ENCODE assay signal across 17 mouse cellular contexts in the genomic region with DNA sequence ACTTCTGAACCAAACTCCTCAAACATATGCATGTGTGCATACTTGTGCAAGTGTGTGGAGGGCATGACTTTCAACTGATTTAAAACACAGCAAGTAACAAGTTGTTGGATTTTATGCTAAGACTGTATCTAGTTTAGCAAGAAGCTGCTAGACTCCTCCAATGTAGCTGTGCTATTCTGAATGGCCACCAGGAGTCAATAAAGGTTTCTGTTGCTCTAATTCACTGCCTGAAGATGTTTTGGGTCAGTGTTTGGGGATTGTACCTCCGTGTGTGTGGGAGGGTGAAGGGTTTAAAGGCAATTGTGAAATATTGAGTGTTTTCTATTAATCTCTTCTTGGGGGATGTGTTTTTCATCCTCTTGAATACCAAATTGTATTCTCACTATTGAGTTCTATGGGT. TPM values are rescaled to one million over a fixed set of nuclear protein-coding genes. Genes with fewer than 3 reads are reported as not detected.
DNase-seq lines count a peak whose midpoint lies in the region; ATAC-seq and TF ChIP-seq lines count a peak whose summit lies in the region.
"Had no signal": no experiment of that assay in that cellular context is flagged by ENCODE, and none has a peak within 500 bp of the region (broad histone marks: within the 10 kb centered on the region; RNA-seq: fewer than 3 reads in every experiment).

No protein-coding gene starts in this region.

- H3K9ac ChIP-seq in kidney, postnatal 0 days (ENCODE audit: low read depth, low read length): no peak overlapping the region
- H3K9ac ChIP-seq in hindbrain, embryonic 16.5 days (ENCODE audit: low read depth, low read length): no peak overlapping the region
- H3K9ac ChIP-seq: hindbrain, embryonic 15.5 days; lung, embryonic 15.5 days; neural tube, embryonic 12.5 days had no signal

- 25% methylated on average over 1 of the region's 1 CpGs for WGBS in kidney, postnatal 0 days
- WGBS in kidney, adult 2 months: 28% methylated on average over 1 of the region's 1 CpGs
- WGBS in spleen, adult 2 months: 26% methylated on average over 1 of the region's 1 CpGs
- WGBS in hindbrain, embryonic 16.5 days: 48% methylated on average over 1 of the region's 1 CpGs

- no peak overlapping the region for H3K4me2 ChIP-seq in kidney, postnatal 0 days (ENCODE audit: low read length)
- H3K4me2 ChIP-seq in hindbrain, embryonic 16.5 days (ENCODE audit: low read length): no peak overlapping the region
- H3K4me2 ChIP-seq: hindbrain, embryonic 15.5 days; lung, embryonic 15.5 days; neural tube, embryonic 12.5 days had no signal

- no peaks in the 10 kb centered on the region for H3K36me3 ChIP-seq in kidney, postnatal 0 days (ENCODE audit: insufficient read depth, low read length)
- no peaks in the 10 kb centered on the region for H3K36me3 ChIP-seq in kidney, adult 2 months (ENCODE audit: control insufficient read depth, insufficient read depth, low read length)
- H3K36me3 ChIP-seq in spleen, adult 2 months (ENCODE audit: control insufficient read depth, insufficient read depth, low read length): no peaks in the 10 kb centered on the region
- no peaks in the 10 kb centered on the region for H3K36me3 ChIP-seq in hindbrain, embryonic 16.5 days (ENCODE audit: control insufficient read depth, insufficient read depth, low read length)
- H3K36me3 ChIP-seq: embryonic facial prominence, embryonic 10.5 days; hindbrain, embryonic 15.5 days; lung, embryonic 15.5 days; neural tube, embryonic 12.5 days had no signal

- no peaks in the 10 kb centered on the region for H3K27me3 ChIP-seq in kidney, postnatal 0 days (ENCODE audit: insufficient read depth, low read length)
- no peaks in the 10 kb centered on the region for H3K27me3 ChIP-seq in kidney, adult 2 months (replicated peaks; ENCODE audit: control insufficient read depth, insufficient read depth, low read length)
- no peaks in the 10 kb centered on the region for H3K27me3 ChIP-seq in spleen, adult 2 months (ENCODE audit: control insufficient read depth, insufficient read depth, low read length)
- H3K27me3 ChIP-seq in hindbrain, embryonic 16.5 days (replicated peaks; ENCODE audit: control insufficient read depth, insufficient read depth, low read length): no peaks in the 10 kb centered on the region
- H3K27me3 ChIP-seq: hindbrain, embryonic 15.5 days; lung, embryonic 15.5 days; neural tube, embryonic 12.5 days had no signal

- no peak for DNase-seq in kidney, postnatal 0 days (ENCODE audit: low spot score)
- no peak for DNase-seq in kidney, adult 2 months
- no peak for DNase-seq in spleen, adult 2 months (ENCODE audit: low read depth in 1 of 2, low spot score in 2 of 2)
- no peak for DNase-seq in spleen, postnatal 4 days (ENCODE audit: low spot score in 2 of 2)
- no peak for DNase-seq in adrenal gland, postnatal 14 days
- no peak for DNase-seq in thymus, postnatal 25 days
- DNase-seq: adrenal gland, adult 2 months; cerebellum, adult 9-11 months; kidney, postnatal 10 days; layer of hippocampus, postnatal 36 days; midbrain, embryonic 14.5 days had no signal

- no peak for TF ChIP-seq POLR2A in kidney, adult 2 months (IDR thresholded peaks at IDR 0.05; ENCODE audit: low read depth, low read length)
- no peak for TF ChIP-seq POLR2A in spleen, adult 2 months (IDR thresholded peaks at IDR 0.05; ENCODE audit: low read depth, low read length)

- no peak overlapping the region for H3K27ac ChIP-seq in kidney, postnatal 0 days
- H3K27ac ChIP-seq in kidney, adult 2 months (ENCODE audit: insufficient read depth, low read depth, low read length): no peak overlapping the region
- no peak overlapping the region for H3K27ac ChIP-seq in spleen, adult 2 months (ENCODE audit: insufficient read depth, low read length)
- H3K27ac ChIP-seq in hindbrain, embryonic 16.5 days (ENCODE audit: low read depth, low read length): no peak overlapping the region
- H3K27ac ChIP-seq: embryonic facial prominence, embryonic 10.5 days; hindbrain, embryonic 15.5 days; lung, embryonic 15.5 days; neural tube, embryonic 12.5 days had no signal

- no peak overlapping the region for H3K4me3 ChIP-seq in kidney, postnatal 0 days (replicated peaks; ENCODE audit: low read depth, low read length)
- no peak overlapping the region for H3K4me3 ChIP-seq in kidney, adult 2 months (ENCODE audit: insufficient read depth, low read depth, low read length)
- no peak overlapping the region for H3K4me3 ChIP-seq in spleen, adult 2 months (ENCODE audit: extremely low read depth, insufficient read depth, insufficient read length)
- no peak overlapping the region for H3K4me3 ChIP-seq in hindbrain, embryonic 16.5 days (ENCODE audit: low read length)
- H3K4me3 ChIP-seq: embryonic facial prominence, embryonic 10.5 days; hindbrain, embryonic 15.5 days; lung, embryonic 15.5 days; neural tube, embryonic 12.5 days had no signal

- H3K4me1 ChIP-seq in kidney, postnatal 0 days (replicated peaks; ENCODE audit: insufficient read depth, low read length): 0 out of 2 replicates have a peak, but pooled peaks cover 3% of the 10 kb centered on the region
- H3K4me1 ChIP-seq in kidney, adult 2 months (ENCODE audit: control insufficient read depth, insufficient read depth, low read length): no peaks in the 10 kb centered on the region; the same call in 1 of the 2 replicates
- H3K4me1 ChIP-seq in spleen, adult 2 months (ENCODE audit: control insufficient read depth, insufficient read depth, insufficient read length): peaks cover 17% of the 10 kb centered on the region
- H3K4me1 ChIP-seq in hindbrain, embryonic 16.5 days (ENCODE audit: control insufficient read depth, insufficient read depth, low read depth, low read length): no peaks in the 10 kb centered on the region
- H3K4me1 ChIP-seq: embryonic facial prominence, embryonic 10.5 days; hindbrain, embryonic 15.5 days; lung, embryonic 15.5 days; neural tube, embryonic 12.5 days had no signal

- peak; percentile 56; the same call in 1 of the 2 replicates for TF ChIP-seq CTCF in kidney, postnatal 0 days (IDR thresholded peaks at IDR 0.05; ENCODE audit: low read depth)
- TF ChIP-seq CTCF in kidney, adult 2 months (conservative IDR thresholded peaks at IDR 0.05; ENCODE audit: insufficient read depth, insufficient read length, low read depth, low read length): no peak
- peak; percentile 8; the same call in 1 of the 2 replicates for TF ChIP-seq CTCF in spleen, adult 2 months (IDR thresholded peaks at IDR 0.05; ENCODE audit: extremely low read depth, insufficient read depth, insufficient read length, insufficient replicate concordance)

- ATAC-seq in kidney, postnatal 0 days (replicated peaks; ENCODE audit: low FRiP score, low read depth): no peak
- ATAC-seq in inflammation-experienced regulatory T-cells, adult 6 months: peak; percentile 68
- ATAC-seq in hindbrain, embryonic 16.5 days: no peak

- H3K9me3 ChIP-seq in kidney, postnatal 0 days (replicated peaks; ENCODE audit: low read length): no peaks in the 10 kb centered on the region
- no peaks in the 10 kb centered on the region for H3K9me3 ChIP-seq in hindbrain, embryonic 16.5 days (ENCODE audit: control insufficient read depth, low read length)
- H3K9me3 ChIP-seq: embryonic facial prominence, embryonic 10.5 days; hindbrain, embryonic 15.5 days; lung, embryonic 15.5 days; neural tube, embryonic 12.5 days had no signal

RNA-seq across cellular contexts. Expression of a gene that starts 6.4 kb away (rescaled TPM):
- polyA plus RNA-seq in kidney, postnatal 0 days (2015; fragmentation: Nextera tagmentation; extraction: Ambion mirVana): 6.3 and 7.1 TPM in 2 replicates
- 22.0 and 23.1 TPM in 2 replicates for polyA plus RNA-seq in kidney, adult 2 months (2012; rRNA removed)
- polyA plus RNA-seq in spleen, adult 2 months (2012; rRNA removed): 152 and 254 TPM in 2 replicates
- 100 to 1,000 TPM; 325 to 394 (median 384) TPM for polyA plus RNA-seq in inflammation-experienced regulatory T-cells, adult 6 months (2017; shearing (Covaris generic))
- total RNA-seq in adrenal gland, postnatal 14 days (2021): 10.5 and 27.2 TPM in 2 replicates
- polyA plus RNA-seq in hindbrain, embryonic 16.5 days (2015; fragmentation: Nextera tagmentation; extraction: Ambion mirVana): 0.11 and 0.30 TPM in 2 replicates
